In the genomic region with DNA sequence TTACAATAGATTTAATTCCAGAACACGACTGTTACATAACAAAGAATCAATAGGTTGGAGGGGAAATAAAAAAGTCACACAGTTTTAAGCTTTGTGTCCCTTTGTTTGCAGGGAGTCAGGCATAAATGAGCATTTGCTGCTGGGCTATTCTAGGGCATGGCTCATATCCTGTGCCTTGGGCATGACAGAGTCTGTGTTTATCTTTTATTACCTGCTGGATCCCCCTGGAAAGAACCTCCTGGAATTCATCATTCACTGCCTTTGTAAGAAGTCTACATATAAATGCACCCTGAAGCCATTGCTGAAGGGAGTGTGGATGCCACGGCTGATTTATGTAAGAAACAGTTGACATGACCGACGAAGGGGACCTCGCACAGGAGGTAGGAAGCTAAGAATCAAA, we compare ENCODE assay signal across 41 mouse cellular contexts. TPM values are rescaled to one million over a fixed set of nuclear protein-coding genes. Genes with fewer than 3 reads are reported as not detected.
"Had no signal": no experiment of that assay in that cellular context is flagged by ENCODE, and none has a peak within 500 bp of the region (broad histone marks: within the 10 kb centered on the region; RNA-seq: fewer than 3 reads in every experiment).

A gene (plus strand): TSS at position 301 of the 400 bp plus-strand sequence.

- H3K4me3 ChIP-seq: heart, embryonic 12.5 days; heart, embryonic 13.5 days; heart, embryonic 15.5 days; hindbrain, embryonic 10.5 days; hindbrain, embryonic 12.5 days; hindbrain, embryonic 13.5 days; hindbrain, embryonic 15.5 days; intestine, embryonic 15.5 days; kidney, embryonic 15.5 days; layer of hippocampus, adult 2 months; left cerebral cortex, adult 2 months had no signal

- DNase-seq: heart, postnatal 10 days; heart, postnatal 14 days; heart, postnatal 36 days; heart, postnatal 4 days; kidney, adult 11 months; kidney, adult 18-20 months; kidney, adult 2 months; kidney, adult 8-10 months; kidney, adult 9 months; kidney, postnatal 10 days; kidney, postnatal 14 days; kidney, postnatal 25 days; kidney, postnatal 36 days; layer of hippocampus, postnatal 36 days had no signal

- H3K4me1 ChIP-seq: heart, embryonic 12.5 days; heart, embryonic 13.5 days; heart, embryonic 15.5 days; hindbrain, embryonic 10.5 days; hindbrain, embryonic 12.5 days; hindbrain, embryonic 13.5 days; hindbrain, embryonic 15.5 days; intestine, embryonic 15.5 days; kidney, embryonic 15.5 days had no signal

RNA-seq across cellular contexts. Expression of the gene that starts here (rescaled TPM):
- polyA plus RNA-seq: heart, embryonic 11.5 days; heart, embryonic 12.5 days; heart, embryonic 13.5 days; heart, embryonic 14.5 days; heart, embryonic 15.5 days; heart, embryonic 16.5 days; heart, postnatal 0 days; hindbrain, embryonic 10.5 days; hindbrain, embryonic 11.5 days; hindbrain, embryonic 12.5 days; hindbrain, embryonic 13.5 days; hindbrain, embryonic 14.5 days; hindbrain, embryonic 15.5 days; hindbrain, embryonic 16.5 days; hindbrain, postnatal 0 days; inflammation-experienced regulatory T-cells, adult 6 months; intestine, embryonic 14.5 days; intestine, embryonic 15.5 days; intestine, embryonic 16.5 days; intestine, postnatal 0 days; kidney, adult 2 months; kidney, embryonic 14.5 days; kidney, embryonic 15.5 days; kidney, embryonic 16.5 days; kidney, postnatal 0 days; large intestine, adult 2 months had no signal
